Mouse (Mus musculus): ENCODE measurements around the gene Serpine2. TPM values are rescaled to one million over a fixed set of nuclear protein-coding genes. Genes with fewer than 3 reads are reported as not detected.

The Serpine2 gene
- total and polyA plus RNA-seq, 2 experiments from 2014 or later, result 21.2 to 50.5 TPM

GRCm38 (mm10) chr1:79757161-79757560, 103.8 kb downstream of the Serpine2 start:
- WGBS, result 43% methylated on average over 7 of the region's 7 CpGs
- no peak overlapping the region for H3K4me3 ChIP-seq (ENCODE audit: low read depth, low read length)
- no peak for TF ChIP-seq EP300 (IDR thresholded peaks at IDR 0.05; ENCODE audit: low read depth)
- TF ChIP-seq CTCF (IDR thresholded peaks at IDR 0.05; ENCODE audit: low read depth), result no peak
- no peak overlapping the region for H3K4me2 ChIP-seq (ENCODE audit: low read depth, low read length)
- DNase-seq (ENCODE audit: low spot score), result no peak
- no peaks in the 10 kb centered on the region for H3K27me3 ChIP-seq (ENCODE audit: control insufficient read depth, insufficient read depth, low read length)
- no peak overlapping the region for H3K9ac ChIP-seq (replicated peaks; ENCODE audit: low read depth, low read length)
- peak overlapping the region; percentile 18 for H3K27ac ChIP-seq (ENCODE audit: low read depth)
- H3K4me1 ChIP-seq (ENCODE audit: control insufficient read depth, insufficient read depth), result peaks cover 32% of the 10 kb centered on the region
- no peaks in the 10 kb centered on the region for H3K36me3 ChIP-seq (replicated peaks; ENCODE audit: control insufficient read depth, insufficient read depth, low read length)
- H3K9me3 ChIP-seq (replicated peaks; ENCODE audit: control insufficient read depth, low read length), result no peaks in the 10 kb centered on the region
- no peak for ATAC-seq (ENCODE audit: insufficient read depth, low read depth)

GRCm38 (mm10) chr1:79756417-79756816, 104.6 kb downstream of the Serpine2 start:
- no peak for TF ChIP-seq EP300 (IDR thresholded peaks at IDR 0.05; ENCODE audit: low read depth)
- no peak for TF ChIP-seq CTCF (IDR thresholded peaks at IDR 0.05; ENCODE audit: low read depth)
- Histone ChIP-seq H3K9me3 (replicated peaks; ENCODE audit: control insufficient read depth, low read length) (no peaks in the 10 kb centered on the region), H3K27ac (ENCODE audit: low read depth) (no peak overlapping the region), H3K4me2 (ENCODE audit: low read depth, low read length) (no peak overlapping the region), H3K9ac (replicated peaks; ENCODE audit: low read depth, low read length) (no peak overlapping the region), H3K27me3 (ENCODE audit: control insufficient read depth, insufficient read depth, low read length) (no peaks in the 10 kb centered on the region), H3K4me3 (ENCODE audit: low read depth, low read length) (no peak overlapping the region), H3K4me1 (ENCODE audit: control insufficient read depth, insufficient read depth) (peaks cover 33% of the 10 kb centered on the region), H3K36me3 (replicated peaks; ENCODE audit: control insufficient read depth, insufficient read depth, low read length) (no peaks in the 10 kb centered on the region)
- whole genome bisulfite sequencing, result 84% methylated on average over 5 of the region's 5 CpGs
- no peak for DNase-seq (ENCODE audit: low spot score)
- no peak for ATAC-seq (ENCODE audit: insufficient read depth, low read depth)

- TF ChIP-seq EP300 (IDR thresholded peaks at IDR 0.05; ENCODE audit: low read depth), result no peak
- TF ChIP-seq CTCF (IDR thresholded peaks at IDR 0.05; ENCODE audit: low read depth), result no peak
- no peaks in the 10 kb centered on the region for H3K9me3 ChIP-seq (replicated peaks; ENCODE audit: control insufficient read depth, low read length)
- H3K9ac ChIP-seq (replicated peaks; ENCODE audit: low read depth, low read length), result no peak overlapping the region
- H3K4me2 ChIP-seq (ENCODE audit: low read depth, low read length), result no peak overlapping the region
- no peak for DNase-seq (ENCODE audit: low spot score)
- no peak for ATAC-seq (ENCODE audit: insufficient read depth, low read depth)
- H3K27ac ChIP-seq (ENCODE audit: low read depth), result 0 out of 2 replicates have a peak overlapping the region, but pooled peaks have one; percentile 23
- peaks cover 33% of the 10 kb centered on the region for H3K4me1 ChIP-seq (ENCODE audit: control insufficient read depth, insufficient read depth)
- no peaks in the 10 kb centered on the region for H3K27me3 ChIP-seq (ENCODE audit: control insufficient read depth, insufficient read depth, low read length)
- H3K4me3 ChIP-seq (ENCODE audit: low read depth, low read length), result no peak overlapping the region
- WGBS, result 25% methylated on average over 2 of the region's 2 CpGs
- H3K36me3 ChIP-seq (replicated peaks; ENCODE audit: control insufficient read depth, insufficient read depth, low read length), result no peaks in the 10 kb centered on the region
These were observed 105.6 kb downstream of the Serpine2 start for GRCm38 (mm10) chr1:79755376-79755775.

- 86% methylated on average over 3 of the region's 3 CpGs for WGBS
- TF ChIP-seq EP300 (IDR thresholded peaks at IDR 0.05; ENCODE audit: low read depth) (no peak), CTCF (IDR thresholded peaks at IDR 0.05; ENCODE audit: low read depth) (no peak)
- Histone ChIP-seq H3K9me3 (replicated peaks; ENCODE audit: control insufficient read depth, low read length) (no peaks in the 10 kb centered on the region), H3K4me1 (ENCODE audit: control insufficient read depth, insufficient read depth) (peaks cover 33% of the 10 kb centered on the region), H3K4me2 (ENCODE audit: low read depth, low read length) (no peak overlapping the region), H3K36me3 (replicated peaks; ENCODE audit: control insufficient read depth, insufficient read depth, low read length) (no peaks in the 10 kb centered on the region), H3K27me3 (ENCODE audit: control insufficient read depth, insufficient read depth, low read length) (no peaks in the 10 kb centered on the region), H3K9ac (replicated peaks; ENCODE audit: low read depth, low read length) (no peak overlapping the region), H3K4me3 (ENCODE audit: low read depth, low read length) (no peak overlapping the region), H3K27ac (ENCODE audit: low read depth) (no peak overlapping the region)
- ATAC-seq (ENCODE audit: insufficient read depth, low read depth) (no peak), DNase-seq (ENCODE audit: low spot score) (no peak)
These were observed 106.0 kb downstream of the Serpine2 start for GRCm38 (mm10) chr1:79754936-79755335.

- Histone ChIP-seq H3K4me2 (ENCODE audit: low read depth, low read length) (no peak overlapping the region), H3K9me3 (replicated peaks; ENCODE audit: control insufficient read depth, low read length) (no peaks in the 10 kb centered on the region), H3K9ac (replicated peaks; ENCODE audit: low read depth, low read length) (no peak overlapping the region), H3K36me3 (replicated peaks; ENCODE audit: control insufficient read depth, insufficient read depth, low read length) (no peaks in the 10 kb centered on the region), H3K27me3 (ENCODE audit: control insufficient read depth, insufficient read depth, low read length) (no peaks in the 10 kb centered on the region), H3K27ac (ENCODE audit: low read depth) (no peak overlapping the region), H3K4me3 (ENCODE audit: low read depth, low read length) (no peak overlapping the region), H3K4me1 (ENCODE audit: control insufficient read depth, insufficient read depth) (peaks cover 28% of the 10 kb centered on the region)
- ATAC-seq (ENCODE audit: insufficient read depth, low read depth) (no peak), DNase-seq (ENCODE audit: low spot score) (no peak)
- TF ChIP-seq CTCF (IDR thresholded peaks at IDR 0.05; ENCODE audit: low read depth) (no peak), EP300 (IDR thresholded peaks at IDR 0.05; ENCODE audit: low read depth) (no peak)
- 87% methylated on average over 3 of the region's 3 CpGs for WGBS
These were observed 107.5 kb downstream of the Serpine2 start for GRCm38 (mm10) chr1:79753456-79753855.

- no peaks in the 10 kb centered on the region for H3K9me3 ChIP-seq (replicated peaks; ENCODE audit: control insufficient read depth, low read length)
- no peak overlapping the region for H3K27ac ChIP-seq (ENCODE audit: low read depth)
- no peak overlapping the region for H3K4me3 ChIP-seq (ENCODE audit: low read depth, low read length)
- no peaks in the 10 kb centered on the region for H3K36me3 ChIP-seq (replicated peaks; ENCODE audit: control insufficient read depth, insufficient read depth, low read length)
- DNase-seq (ENCODE audit: low spot score) (no peak), ATAC-seq (ENCODE audit: insufficient read depth, low read depth) (no peak)
- no peaks in the 10 kb centered on the region for H3K27me3 ChIP-seq (ENCODE audit: control insufficient read depth, insufficient read depth, low read length)
- TF ChIP-seq CTCF (IDR thresholded peaks at IDR 0.05; ENCODE audit: low read depth) (no peak), EP300 (IDR thresholded peaks at IDR 0.05; ENCODE audit: low read depth) (no peak)
- 80% methylated on average over 4 of the region's 4 CpGs for WGBS
- no peak overlapping the region for H3K9ac ChIP-seq (replicated peaks; ENCODE audit: low read depth, low read length)
- H3K4me2 ChIP-seq (ENCODE audit: low read depth, low read length), result no peak overlapping the region
- H3K4me1 ChIP-seq (ENCODE audit: control insufficient read depth, insufficient read depth), result peaks cover 29% of the 10 kb centered on the region
These were observed 108.2 kb downstream of the Serpine2 start for GRCm38 (mm10) chr1:79752714-79753340.

Data from heart, postnatal 0 days (tissue).